Mouse (Mus musculus) layer of hippocampus, adult 18-20 months (tissue): ENCODE data around the gene Syngap1. TPM values are rescaled to one million over a fixed set of nuclear protein-coding genes. Genes with fewer than 3 reads are reported as not detected.

Experiments used
- DNase-seq, 2 experiments: peaks; one replicate each; pipeline ENCODE4 v3.0.0; 2022; ENCODE audit warnings: low spot score in 2 of 2
- total RNA-seq, 2 experiments: library from RNA; stranded (reverse); gene quantifications; 2 replicates each; pipeline ENCODE4 v1.2.3; 2021

The Syngap1 gene
- total RNA-seq, 2 experiments from 2014 or later = 400 to 412 TPM

GRCm38 (mm10) chr17:26936453-26936852, 4.6 kb upstream of the Syngap1 start:
- no peak for DNase-seq

DNA sequence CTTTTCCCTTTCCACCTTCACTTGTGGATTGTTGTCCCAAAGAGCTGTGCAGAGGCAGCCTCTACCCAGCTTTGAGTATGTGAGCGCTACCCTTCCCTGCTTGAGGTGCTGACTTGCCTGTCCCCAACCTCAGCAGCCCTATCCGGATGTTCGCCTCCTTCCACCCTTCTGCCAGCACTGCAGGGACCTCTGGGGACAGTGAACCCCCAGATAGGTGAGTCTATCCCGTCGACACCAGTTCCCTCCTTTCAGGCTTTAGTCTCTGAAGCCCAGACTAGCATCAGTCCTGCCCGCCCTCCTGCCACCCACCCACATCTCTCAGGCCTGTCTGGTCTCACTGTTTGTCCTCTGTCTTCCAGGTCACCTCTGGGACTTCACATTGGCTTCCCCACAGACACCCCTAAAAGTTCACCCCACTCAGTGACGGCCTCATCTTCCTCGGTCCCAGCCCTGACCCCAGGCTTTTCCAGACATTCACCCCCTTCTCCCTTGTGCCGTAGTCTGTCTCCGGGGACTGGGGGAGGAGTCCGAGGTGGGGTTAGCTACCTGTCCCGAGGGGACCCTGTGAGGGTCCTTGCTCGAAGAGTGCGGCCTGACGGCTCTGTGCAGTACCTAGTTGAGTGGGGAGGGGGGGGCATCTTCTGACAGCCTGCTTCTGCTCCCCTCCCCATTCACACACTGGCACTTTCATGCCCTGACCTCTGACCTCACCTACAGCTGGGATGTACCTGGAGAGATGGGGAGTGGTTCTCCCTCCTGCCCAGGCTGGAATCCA, 3.9 kb upstream of the Syngap1 start:
- no peak for DNase-seq

- no peak for DNase-seq
Observed at GRCm38 (mm10) chr17:26937883-26938695, 3.0 kb upstream of the Syngap1 start.

DNA sequence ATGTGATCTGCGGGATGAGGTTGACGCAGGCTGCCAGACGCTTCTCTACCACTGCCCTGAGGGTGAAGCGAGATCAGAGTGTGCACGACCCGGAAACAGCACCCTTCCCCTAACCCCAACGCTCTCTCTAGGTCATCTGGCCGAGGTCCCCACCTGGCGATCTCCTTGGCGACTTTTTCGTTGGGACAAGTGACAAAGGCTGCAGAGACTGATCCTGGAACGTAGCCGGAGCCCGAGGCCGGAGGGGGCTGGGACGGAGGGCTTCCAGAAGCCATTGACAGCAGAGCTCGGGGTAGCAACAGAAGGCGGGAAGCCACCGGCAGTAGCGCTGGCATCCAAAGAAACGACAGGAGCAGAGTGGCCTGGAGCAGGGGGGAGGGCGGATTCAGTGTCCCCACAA, 2.3 kb upstream of the Syngap1 start:
- DNase-seq = no peak

DNA sequence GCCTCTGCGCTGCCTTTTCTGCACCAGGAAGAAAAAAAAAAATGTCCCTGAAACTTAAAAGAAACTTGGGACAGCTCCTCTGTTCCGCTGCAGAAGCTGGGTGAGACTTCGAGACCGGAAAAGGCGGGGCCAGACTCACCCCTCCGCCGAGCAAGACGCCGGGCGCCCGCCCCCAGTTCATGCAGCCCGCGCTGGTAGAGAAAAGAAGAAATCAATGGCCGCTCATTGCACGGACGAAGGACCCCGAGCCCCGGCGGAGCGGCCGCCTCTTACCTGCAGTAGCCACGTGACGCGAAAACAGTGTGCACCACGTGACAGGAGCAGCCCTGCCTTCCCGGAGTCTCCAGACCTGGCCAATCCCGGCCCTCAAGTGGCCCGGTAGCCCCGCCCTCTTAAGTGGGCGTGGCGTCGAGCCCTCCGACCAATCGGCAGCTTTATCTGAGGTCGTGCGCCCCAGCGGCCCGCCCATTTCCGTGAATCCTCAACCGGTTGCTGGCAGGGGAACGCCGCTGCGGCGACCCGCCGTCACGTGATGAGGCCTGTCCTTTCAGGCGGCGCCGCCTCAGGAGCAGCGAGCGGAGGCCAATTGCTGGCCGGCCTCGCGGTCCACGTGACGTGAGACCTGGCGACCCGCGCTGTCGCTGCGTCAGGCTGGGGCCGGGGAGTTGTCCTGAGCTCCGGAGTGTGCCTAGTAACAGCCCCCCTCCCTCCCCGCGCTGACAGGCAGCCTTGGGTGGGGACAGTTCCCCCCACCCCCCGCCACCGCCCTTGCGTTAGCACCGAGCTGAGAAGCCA, 1.7 kb upstream of the Syngap1 start, which contains the start of gene Cuta:
Gene Cuta (minus strand): TSS at position 392 of the 795 bp plus-strand sequence.
- DNase-seq = peak; percentile 100

DNA sequence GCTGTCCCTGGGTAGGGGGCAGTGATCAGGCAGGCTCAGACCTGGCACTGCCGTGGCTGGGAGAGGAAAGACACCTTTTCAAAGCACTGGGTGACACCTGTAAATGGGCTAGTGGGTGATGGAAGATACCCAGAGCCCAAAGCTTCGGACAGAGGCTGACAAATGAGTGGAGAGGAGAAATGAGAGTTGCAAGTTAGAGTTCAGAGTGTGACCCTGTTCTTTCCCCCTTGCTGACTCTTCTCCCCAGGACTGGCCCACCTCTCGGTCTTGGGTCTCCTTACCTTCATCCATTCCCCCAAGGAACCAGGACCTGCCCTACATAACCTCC, 1.1 kb upstream of the Syngap1 start:
- DNase-seq = no peak

DNA sequence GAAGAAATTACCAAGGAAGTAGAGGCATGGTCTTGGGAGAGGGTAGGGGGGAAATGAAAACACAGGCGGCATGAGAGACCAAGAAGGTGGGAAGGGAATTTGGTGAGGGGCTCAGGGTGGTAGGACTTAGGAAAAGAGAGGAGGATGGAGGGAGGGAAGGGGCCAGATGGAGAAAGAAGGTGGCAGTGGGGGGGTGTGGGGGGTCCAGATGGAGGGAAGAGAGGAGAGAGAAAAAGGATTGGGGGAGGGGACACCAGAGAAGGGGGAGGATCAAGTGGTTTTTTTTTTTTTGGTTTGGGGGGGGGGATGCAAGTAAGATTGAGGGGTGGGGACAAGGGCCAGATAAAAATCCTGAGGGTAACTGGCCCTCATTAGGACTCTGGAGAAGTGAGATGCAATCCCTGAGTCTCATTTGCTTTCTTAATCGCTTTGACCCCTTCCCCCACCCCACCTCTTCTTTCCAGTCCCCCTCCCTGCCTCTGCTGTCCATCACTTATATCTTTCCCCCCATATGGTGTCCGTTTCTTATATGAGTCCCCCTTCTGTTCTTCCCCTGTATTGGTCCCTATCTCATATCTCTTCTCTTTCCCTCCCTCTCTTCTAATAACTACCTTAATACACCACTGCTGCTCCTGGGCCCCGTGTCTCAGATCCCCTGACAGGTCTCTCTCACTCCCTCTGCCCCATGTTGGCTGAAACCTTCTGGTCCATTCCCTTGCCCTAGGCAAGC, 953 bp downstream of the Syngap1 start:
- DNase-seq = peak in 1 of 2 experiments; percentile 27

DNA sequence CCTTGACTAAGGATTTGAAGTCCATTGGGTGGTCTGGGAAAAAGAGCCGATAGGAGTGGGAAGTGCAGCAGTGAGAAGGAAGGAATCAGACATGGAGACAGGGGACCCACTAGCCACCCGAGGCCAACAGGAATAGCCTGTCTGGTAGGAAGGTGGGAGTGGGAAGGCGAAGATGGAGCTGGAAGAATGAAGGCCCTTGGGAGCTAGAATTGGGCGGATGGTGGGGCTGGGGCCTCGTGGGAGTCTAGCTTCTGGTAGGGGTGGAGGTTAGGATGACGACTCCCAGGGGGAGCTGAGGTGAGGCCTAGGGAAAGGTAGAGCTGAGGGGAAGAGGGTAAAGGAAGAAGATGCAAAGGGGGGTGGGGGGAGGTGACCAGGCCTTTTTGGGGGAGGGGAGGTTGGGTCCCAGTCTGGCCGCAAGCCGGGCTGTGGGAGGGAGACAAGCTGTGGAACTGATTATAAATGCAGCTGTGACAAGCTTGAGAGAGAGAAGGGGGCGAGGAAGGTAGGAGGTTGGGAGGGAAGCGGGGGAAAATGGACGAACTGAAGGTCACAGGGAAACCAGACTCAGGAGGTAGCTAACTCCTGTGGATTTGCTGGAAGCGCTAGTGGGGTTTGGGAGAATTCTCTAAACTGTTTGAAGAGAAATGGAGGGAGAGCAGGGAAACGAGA, 4.9 kb downstream of the Syngap1 start:
- peak in 1 of 2 experiments; percentile 57 for DNase-seq

GRCm38 (mm10) chr17:26946567-26946966, 5.5 kb downstream of the Syngap1 start:
- peak in 1 of 2 experiments; percentile 77 for DNase-seq

GRCm38 (mm10) chr17:26947231-26948100, 6.4 kb downstream of the Syngap1 start:
- no peak for DNase-seq

- DNase-seq = peak in 1 of 2 experiments; percentile 61
Observed at GRCm38 (mm10) chr17:26948316-26949050, 7.4 kb downstream of the Syngap1 start.

DNA sequence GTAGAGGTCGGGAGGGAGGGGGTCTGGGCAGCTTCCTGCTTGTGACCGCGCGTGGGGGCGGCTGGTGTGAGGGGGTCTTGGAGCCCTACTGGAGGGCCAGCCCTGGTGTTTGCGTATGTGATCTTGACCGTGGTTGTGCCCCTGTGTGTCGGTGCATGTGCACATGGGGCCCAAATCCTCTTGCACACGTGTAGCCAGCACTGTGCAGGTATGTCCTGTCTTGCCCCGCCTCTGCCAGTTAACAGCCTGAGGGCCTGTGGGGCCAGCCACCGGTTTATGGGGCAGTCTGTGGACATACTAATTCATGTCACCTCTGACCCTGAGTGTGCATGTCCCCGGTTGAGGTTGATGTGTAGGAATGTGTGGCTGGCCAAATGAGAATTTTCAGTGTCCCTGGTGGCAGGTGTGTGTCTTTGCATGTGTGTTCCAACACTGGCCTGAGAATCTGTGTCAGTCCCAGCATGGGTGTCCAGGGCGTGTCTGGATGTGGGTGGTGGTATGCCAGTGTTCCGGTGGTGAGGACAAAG, 8.1 kb downstream of the Syngap1 start:
- peak in 1 of 2 experiments; percentile 55 for DNase-seq

GRCm38 (mm10) chr17:26949866-26950265, 8.8 kb downstream of the Syngap1 start:
- peak in 1 of 2 experiments; percentile 67 for DNase-seq

DNA sequence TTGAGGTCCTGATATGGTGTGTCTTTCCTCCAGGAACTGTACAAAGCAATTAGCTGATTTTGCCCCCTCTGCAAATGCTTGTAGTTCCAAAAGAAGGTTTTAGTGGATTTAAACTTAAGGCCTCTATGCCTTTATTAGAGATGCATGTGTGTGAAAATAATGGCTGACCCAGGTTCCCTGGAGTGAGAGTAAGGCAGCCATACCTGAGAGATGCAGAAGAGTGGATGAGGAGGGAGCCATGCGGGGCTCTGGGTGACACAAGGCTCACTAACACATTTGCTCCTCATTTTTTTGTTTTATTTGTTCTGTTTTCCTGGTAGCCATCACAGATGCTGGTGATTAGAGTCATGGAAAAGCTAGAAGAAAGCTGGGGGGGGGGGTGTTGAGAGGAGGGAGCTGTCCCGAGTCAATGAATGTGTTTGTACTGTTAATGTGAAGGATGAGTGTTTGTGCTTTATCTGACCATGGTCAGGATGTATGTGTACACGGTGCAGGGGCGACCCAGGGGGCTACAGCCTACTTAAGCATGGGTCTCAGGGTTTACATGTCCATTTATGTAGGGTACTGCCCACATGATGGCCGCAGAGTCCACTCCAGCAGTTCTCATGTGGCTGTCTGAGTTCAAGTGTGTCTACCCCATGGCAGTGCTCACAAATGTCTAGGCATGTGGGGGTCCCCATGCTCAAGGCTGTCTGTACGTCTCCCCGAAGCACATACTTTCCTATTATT, 9.7 kb downstream of the Syngap1 start:
- no peak for DNase-seq

- DNase-seq = peak in 1 of 2 experiments; percentile 84
Observed at GRCm38 (mm10) chr17:26951406-26951805, 10.4 kb downstream of the Syngap1 start.

DNA sequence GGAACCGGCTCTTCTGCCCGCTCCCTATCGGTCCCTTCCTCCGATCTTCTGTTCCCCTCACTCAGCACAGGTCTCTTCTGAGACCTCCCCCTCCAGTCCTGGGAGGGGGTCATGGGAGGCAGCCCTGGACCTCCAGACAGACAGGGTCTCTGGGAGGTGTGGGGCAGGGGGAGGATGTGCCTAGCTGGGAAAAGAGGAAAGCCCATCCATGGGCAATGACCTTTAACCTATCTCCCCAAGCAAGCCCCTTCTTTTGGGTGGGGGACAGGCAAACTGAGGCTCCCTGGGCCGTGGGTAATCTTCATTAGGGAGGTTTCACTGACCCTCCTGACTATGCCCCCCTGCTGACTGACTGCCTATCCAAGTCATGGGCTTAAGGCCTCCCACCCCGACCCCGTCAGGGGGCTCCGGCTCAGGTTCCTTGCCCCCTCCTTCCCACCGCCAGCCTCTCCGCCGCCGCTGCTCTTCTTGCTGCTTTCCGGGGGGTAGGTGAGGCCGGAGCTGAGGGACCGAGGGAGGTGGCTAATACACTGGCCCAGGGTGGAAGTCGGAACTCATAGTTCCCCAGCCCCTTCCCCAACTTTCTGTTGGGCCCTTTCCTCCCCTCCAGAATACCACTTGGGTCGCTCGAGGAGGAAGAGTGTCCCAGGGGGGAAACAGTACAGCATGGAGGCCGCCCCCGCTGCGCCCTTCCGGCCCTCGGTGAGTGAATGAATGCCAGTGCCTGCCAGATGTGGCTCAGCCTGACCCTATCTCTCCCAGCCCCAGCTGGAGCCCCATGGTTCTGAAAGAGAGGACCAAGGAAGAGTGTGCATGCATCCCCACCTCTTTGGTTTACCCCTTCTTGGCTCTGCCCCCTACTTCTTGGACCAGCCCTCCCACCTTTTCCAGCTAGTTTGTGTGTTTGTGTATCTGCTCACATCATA, 11.2 kb downstream of the Syngap1 start:
- no peak for DNase-seq
